Mouse (Mus musculus): ENCODE results near the gene Zkscan1.

Gene Zkscan1

GRCm38 (mm10) chr5:138117199-138118015, 32.5 kb downstream of the Zkscan1 start:
- peak; percentile 21 for DNase-seq (ENCODE audit: low spot score)

DNA sequence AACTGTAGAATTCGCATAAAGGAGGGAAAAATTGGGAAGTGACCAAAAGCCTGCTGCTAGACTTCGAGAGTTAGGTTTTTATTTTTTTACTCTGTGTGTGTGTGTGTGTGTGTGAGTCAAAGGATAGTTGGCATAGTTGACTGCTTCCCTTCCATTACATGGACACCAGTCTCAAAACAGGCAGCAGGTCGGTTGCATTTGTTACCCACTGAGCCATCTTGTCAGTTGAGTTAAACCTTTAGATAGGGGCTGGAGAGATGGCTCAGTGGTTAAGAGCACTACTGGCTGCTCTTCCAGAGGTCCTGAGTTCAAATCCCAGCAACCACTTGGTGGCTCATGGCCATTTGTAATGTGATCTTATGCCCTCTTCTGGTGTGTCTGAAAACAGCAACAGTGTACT, 33.2 kb downstream of the Zkscan1 start:
- no peak for DNase-seq (ENCODE audit: low spot score)

GRCm38 (mm10) chr5:138132425-138133064, 47.7 kb downstream of the Zkscan1 start:
- no peak for DNase-seq (ENCODE audit: low spot score)

GRCm38 (mm10) chr5:138137257-138137656, 52.4 kb downstream of the Zkscan1 start:
- DNase-seq (ENCODE audit: low spot score) = no peak

- DNase-seq (ENCODE audit: low spot score) = peak; percentile 77
Observed at GRCm38 (mm10) chr5:138137935-138138549, 53.2 kb downstream of the Zkscan1 start.

DNA sequence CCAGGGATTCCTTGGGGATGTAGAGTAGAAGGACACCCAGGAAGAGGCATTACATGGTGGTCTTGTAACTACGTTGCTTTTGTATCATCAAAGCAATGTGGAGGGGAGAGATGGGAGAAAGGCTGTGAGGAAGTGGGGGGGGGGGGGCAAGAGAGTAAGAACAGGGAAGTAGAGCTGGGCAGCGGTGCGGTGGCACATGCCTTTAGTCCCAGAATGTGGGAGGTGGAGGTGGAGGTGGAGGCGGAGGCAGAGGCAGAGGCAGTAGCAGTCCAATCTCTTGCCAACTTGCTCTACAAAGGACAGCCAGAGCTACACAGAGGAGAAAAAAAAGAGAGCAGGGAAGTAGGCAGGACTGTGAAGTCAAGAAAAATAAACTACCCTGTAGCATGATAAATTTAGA, 53.7 kb downstream of the Zkscan1 start:
- no peak for DNase-seq (ENCODE audit: low spot score)

DNA sequence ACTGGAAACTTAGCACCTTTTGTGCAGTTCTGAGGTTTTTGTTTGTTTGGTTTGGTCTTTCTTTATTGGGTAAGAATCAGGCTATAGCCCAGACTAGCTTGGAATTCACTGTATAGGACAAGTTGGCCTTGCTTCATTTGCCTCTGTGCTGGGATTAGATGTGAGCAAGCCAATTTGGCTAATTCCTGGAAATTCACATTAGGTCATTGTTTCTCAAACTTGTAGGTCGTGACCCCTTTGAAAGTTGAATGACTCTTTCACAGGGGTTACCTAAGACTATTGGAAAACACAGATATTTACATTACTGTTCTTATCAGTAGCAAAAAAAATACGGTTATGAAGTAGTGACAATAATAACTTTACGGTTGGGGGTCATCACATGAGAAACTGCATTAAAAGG, 69.5 kb downstream of the Zkscan1 start:
- DNase-seq (ENCODE audit: low spot score) = no peak

DNA sequence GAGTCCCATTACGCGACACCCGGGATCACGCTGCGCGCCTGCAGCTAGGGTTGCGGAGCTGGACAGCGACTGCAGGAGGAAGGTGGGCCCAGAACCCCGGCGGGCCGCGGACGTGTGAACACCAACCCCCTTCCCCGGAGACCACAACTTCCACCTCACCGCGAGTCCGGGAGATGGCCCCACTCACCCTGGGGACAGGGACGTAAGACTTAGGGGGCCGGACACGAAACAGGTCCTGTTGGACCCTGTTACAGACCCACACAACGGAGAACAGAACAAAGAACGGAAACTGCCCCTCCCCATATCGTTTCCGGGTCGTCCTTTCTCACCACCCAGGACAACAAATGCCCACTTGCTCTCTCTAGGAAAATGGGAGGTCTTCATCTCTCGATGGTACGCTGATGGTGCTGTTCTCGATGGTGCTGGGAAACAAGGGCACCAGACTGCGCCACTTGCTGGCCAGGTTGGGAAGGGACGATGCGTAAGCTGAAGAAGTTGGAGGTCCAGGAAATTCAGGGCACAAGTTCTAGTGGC, 70.6 kb downstream of the Zkscan1 start, which contains the start of gene Zfp113:
TSS of gene Zfp113 (minus strand) at position 302 of the 534 bp plus-strand sequence.
- peak; percentile 97 for DNase-seq (ENCODE audit: low spot score)

Measured in retina, embryonic 14.5 days (tissue).